Mouse (Mus musculus) liver, embryonic 14.5 days (tissue): ENCODE data around the gene Cd44. TPM values are rescaled to one million over a fixed set of nuclear protein-coding genes. Genes with fewer than 3 reads are reported as not detected.

Source experiments
- ATAC-seq: fragments of 200-750 bp; cut with Nextera tagmentation; 2 replicates; pipeline ENCODE4 v1.8.0; 2017; ENCODE audit warnings: moderate number of reproducible peaks, mild to moderate bottlenecking, moderate library complexity; ENCODE audit not compliant: insufficient read depth
- DNase-seq, 3 experiments: peaks; one replicate each; pipeline ENCODE4 v3.0.0-alpha.2; 2012 to 2013; ENCODE audit warnings: low read depth in 3 of 3, low spot score in 3 of 3
- H3K27ac ChIP-seq: fragments of 300-500 bp; sonication (generic); 2 replicates; pipeline ENCODE4 v1.5.1; 2014; ENCODE audit warnings: moderate library complexity, mild to moderate bottlenecking, control low read depth, inconsistent platforms
- H3K27me3 ChIP-seq: fragments of 300-500 bp; sonication (generic); 2 replicates; pipeline ENCODE4 v1.6.1; 2014; ENCODE audit warnings: mild to moderate bottlenecking, low read length, moderate library complexity; ENCODE audit not compliant: control insufficient read depth, insufficient read depth
- H3K36me3 ChIP-seq: fragments of 300-500 bp; sonication (generic); replicated peaks from 2 replicates; pipeline ENCODE4 v1.6.1; 2014; ENCODE audit warnings: low read depth; ENCODE audit not compliant: control insufficient read depth, insufficient read depth
- H3K4me1 ChIP-seq, 2 experiments: fragments of 200-500 bp in 1 of 2; fragments of 300-500 bp in 1 of 2; sonication (generic) in 1 of 2; replicated peaks; 2 replicates each; pipeline ENCODE4 v1.6.1; 2012 to 2014; ENCODE audit warnings: antibody characterized with exemption in 1 of 2, inconsistent platforms in 1 of 2, low read length in 1 of 2; ENCODE audit not compliant: control insufficient read depth in 2 of 2, insufficient read depth in 2 of 2
- H3K4me2 ChIP-seq: fragments of 300-500 bp; sonication (generic); 2 replicates; pipeline ENCODE4 v1.6.1; 2014; ENCODE audit warnings: low read depth, mild to moderate bottlenecking, control low read depth, moderate library complexity
- H3K4me3 ChIP-seq, 2 experiments: fragments of 200-500 bp in 1 of 2; fragments of 300-500 bp in 1 of 2; sonication (generic) in 1 of 2; 2 replicates each; pipeline ENCODE4 v1.5.1; 2012 to 2014; ENCODE audit warnings: low read depth in 2 of 2, low read length in 2 of 2, mild to moderate bottlenecking in 2 of 2, control low read depth in 1 of 2, inconsistent platforms in 1 of 2, moderate library complexity in 1 of 2; ENCODE audit not compliant: insufficient read depth in 1 of 2
- H3K9ac ChIP-seq: fragments of 300-500 bp; sonication (generic); replicated peaks from 2 replicates; pipeline ENCODE4 v1.6.1; 2014; ENCODE audit warnings: mild to moderate bottlenecking, control low read depth, moderate library complexity
- H3K9me3 ChIP-seq: fragments of 300-500 bp; sonication (generic); 2 replicates; pipeline ENCODE4 v1.6.1; 2016; ENCODE audit warnings: low read length, mixed read lengths; ENCODE audit not compliant: control insufficient read depth
- CTCF ChIP-seq: IDR thresholded peaks from 2 replicates; pipeline ENCODE4 v1.5.1; 2016; ENCODE audit warnings: antibody characterized with exemption, low read depth, control low read depth
- EP300 ChIP-seq: IDR thresholded peaks from 2 replicates; pipeline ENCODE4 v1.6.1; 2016; ENCODE audit warnings: antibody characterized with exemption, low read depth
- WGBS: fragments of 180-500 bp; shearing (Covaris S2); extraction: QIAGEN DNeasy Blood & Tissue Kit; methylation state at CpG from one replicate; pipeline ENCODE4 v1.1.7; 2014; ENCODE audit not compliant: insufficient replicate concordance; 5-methylcytosine and 5-hydroxymethylcytosine counted together
- polyA plus RNA-seq, 2 experiments: library from polyadenylated mRNA; depleted of rRNA in 1 of 2; stranded (reverse) in 1 of 2; unstranded in 1 of 2; fragments of >200 nt; fragmentation: Nextera tagmentation in 1 of 2; extraction: Ambion mirVana in 1 of 2; gene quantifications; 2 replicates each; pipeline versions ENCODE4 v1.2.1 to v1.2.3; 2012 to 2014

Cd44 gene
- polyA plus RNA-seq, 2 experiments, result 9.2 to 15.5 TPM

DNA sequence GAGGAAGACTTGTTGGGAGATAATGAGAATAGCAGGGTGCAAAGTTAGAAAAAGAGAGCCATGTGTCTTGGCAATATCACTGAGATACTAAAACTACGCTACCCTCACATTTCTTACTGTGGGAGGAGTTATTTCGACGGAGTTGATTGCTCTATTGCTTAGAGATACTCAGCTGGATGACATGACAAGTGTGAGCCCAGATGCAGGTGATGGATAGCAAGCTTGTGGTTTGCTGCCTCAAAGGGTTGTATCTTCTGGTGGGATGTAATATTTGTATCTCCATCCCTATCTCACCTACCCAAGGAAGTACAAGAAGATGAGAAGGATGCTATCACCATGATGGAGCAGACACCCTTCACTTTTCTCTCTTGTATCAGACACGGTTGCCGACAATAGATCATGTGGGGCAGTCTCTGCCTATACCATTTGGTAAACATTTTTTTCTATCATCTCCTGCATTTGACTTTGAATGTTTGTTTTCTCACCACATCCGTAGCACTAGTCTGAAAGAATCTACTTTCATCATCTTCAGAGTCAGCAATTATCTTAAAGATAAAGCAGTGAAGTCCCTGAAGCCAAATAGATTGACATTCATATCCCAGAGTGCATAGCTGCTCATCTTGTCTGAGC is 15.0 kb downstream of the Cd44 start:
- Histone ChIP-seq H3K4me3 (no peak overlapping the region), H3K36me3 (no peaks in the 10 kb centered on the region), H3K9ac (no peak overlapping the region), H3K27me3 (no peaks in the 10 kb centered on the region), H3K4me1 (peaks cover 0 to 13% of the 10 kb centered on the region in 2 experiments; a peak in 2 of 4 replicates), H3K4me2 (no peak overlapping the region), H3K9me3 (no peaks in the 10 kb centered on the region), H3K27ac (no peak overlapping the region)
- ATAC-seq (peak; percentile 58; the same call in 1 of the 2 replicates), DNase-seq (no peak)
- TF ChIP-seq CTCF (no peak), EP300 (peak; percentile 9; the same call in 1 of the 2 replicates)
- WGBS, result 37% methylated on average over 6 of the region's 6 CpGs

DNA sequence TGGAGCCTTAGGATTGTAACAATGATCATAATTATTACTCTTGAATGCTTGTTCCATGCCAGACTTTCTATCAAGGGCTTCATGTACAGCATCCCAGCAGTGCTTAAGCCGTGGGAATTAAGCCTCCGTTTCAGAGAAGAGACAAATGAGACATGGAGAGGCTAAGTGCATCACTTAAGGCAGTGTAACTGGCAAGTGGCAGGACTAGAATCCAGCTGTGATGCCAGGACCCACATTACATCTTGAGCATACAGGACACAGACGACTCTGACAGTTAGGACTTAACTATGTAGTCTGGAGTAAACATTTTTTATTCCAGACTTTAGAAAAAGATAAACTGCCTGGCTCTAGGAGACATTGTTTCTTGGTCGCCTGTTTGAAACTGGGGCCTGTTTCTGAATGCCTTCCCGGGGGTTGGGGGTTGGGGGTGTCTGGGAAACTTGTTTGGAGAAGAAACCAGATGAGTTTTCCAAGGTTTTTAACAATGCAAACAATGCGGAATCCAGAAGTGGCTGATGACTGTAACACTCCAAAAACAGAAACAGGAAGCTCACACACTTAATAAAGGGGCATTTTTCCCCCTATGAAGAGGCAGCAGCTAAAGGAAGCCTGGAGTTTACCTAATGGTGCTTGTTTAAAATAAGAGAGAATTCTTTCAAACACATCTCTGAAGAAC is 18.7 kb downstream of the Cd44 start:
- WGBS, result 52% methylated on average over 6 of the region's 6 CpGs
- H3K4me3 ChIP-seq, result no peak overlapping the region
- H3K27ac ChIP-seq, result no peak overlapping the region
- H3K9ac ChIP-seq, result no peak overlapping the region
- TF ChIP-seq EP300 (no peak), CTCF (no peak)
- H3K9me3 ChIP-seq, result no peaks in the 10 kb centered on the region
- H3K4me1 ChIP-seq, result peaks cover 0 to 17% of the 10 kb centered on the region in 2 experiments; a peak in 2 of 4 replicates
- no peaks in the 10 kb centered on the region for H3K36me3 ChIP-seq
- no peak overlapping the region for H3K4me2 ChIP-seq
- no peaks in the 10 kb centered on the region for H3K27me3 ChIP-seq
- ATAC-seq (no peak), DNase-seq (no peak)

DNA sequence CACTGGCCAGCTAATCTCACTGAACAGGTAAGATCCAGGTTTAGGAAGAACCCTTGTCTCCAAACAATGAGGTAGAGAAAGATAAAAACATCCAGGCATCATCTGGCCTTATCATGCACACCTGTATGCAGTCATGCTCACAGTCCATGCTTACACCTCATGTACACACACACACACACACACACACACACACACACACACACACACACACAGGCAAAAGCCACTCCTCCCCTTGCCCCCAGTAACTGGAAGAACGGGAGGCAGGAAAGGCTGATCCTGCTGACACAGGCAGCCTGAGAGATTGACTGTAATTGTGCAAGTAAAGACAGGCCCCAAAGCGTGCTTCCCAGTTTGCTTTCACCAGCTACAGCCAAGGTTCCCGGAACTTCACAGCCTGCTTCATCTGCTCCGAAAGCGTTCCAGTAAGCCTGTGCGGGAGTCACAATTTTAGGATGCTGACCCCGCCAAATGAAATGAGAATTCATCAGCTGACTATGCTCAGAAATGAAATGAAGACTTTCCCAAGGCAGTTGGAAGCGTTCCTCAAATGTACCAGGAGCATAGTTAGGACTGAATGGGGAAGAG is 19.4 kb downstream of the Cd44 start:
- Histone ChIP-seq H3K36me3 (no peaks in the 10 kb centered on the region), H3K9me3 (no peaks in the 10 kb centered on the region), H3K4me3 (no peak overlapping the region), H3K27me3 (no peaks in the 10 kb centered on the region), H3K4me2 (no peak overlapping the region), H3K27ac (no peak overlapping the region), H3K9ac (no peak overlapping the region), H3K4me1 (peaks cover 0 to 13% of the 10 kb centered on the region in 2 experiments; a peak in 2 of 4 replicates)
- no peak for ATAC-seq
- no peak for DNase-seq
- TF ChIP-seq CTCF (no peak), EP300 (no peak)
- 79% methylated on average over 8 of the region's 8 CpGs for WGBS

DNA sequence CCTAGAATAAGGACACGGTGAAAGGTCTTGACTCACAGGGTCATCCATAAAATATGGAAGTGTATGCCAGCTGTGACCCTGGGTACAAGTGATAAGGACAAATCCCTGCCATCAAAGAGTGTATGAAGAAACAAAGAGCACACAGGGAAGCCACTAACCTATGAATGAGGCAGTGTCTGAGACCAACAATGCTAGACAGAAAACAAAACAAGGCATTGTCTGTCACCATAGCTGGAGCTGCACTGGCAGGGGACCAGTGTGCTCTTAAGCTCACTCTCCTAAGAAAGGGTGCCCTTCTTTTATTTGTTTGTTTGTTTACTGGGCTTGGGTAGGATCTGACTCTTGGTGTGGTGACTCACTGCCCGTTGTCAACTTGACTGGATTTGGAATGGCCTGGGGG is 23.0 kb downstream of the Cd44 start:
- WGBS, result 51% methylated on average over 2 of the region's 2 CpGs
- DNase-seq, result no peak

DNA sequence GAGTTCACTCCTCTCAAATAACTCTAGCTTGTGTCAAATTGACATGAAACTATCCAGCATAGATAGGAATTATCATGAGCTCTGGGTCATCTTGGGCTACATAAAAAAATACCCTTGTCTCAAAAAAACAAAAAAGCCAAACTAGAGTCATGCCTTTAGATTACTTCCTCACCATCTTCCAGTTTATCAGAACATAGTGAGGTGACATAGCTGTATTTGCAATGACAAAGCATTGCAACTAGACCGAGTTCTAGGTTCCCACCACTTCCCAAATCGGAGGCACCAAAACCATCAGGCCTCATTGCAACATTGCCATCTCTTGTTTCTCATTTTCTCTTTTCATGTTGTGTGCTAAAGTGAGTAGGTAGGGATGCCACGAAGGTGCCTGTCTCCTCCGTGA is 24.0 kb downstream of the Cd44 start:
- Histone ChIP-seq H3K27ac (no peak overlapping the region), H3K4me1 (peaks cover 0 to 17% of the 10 kb centered on the region in 2 experiments; a peak in 3 of 4 replicates), H3K36me3 (no peaks in the 10 kb centered on the region), H3K9ac (no peak overlapping the region), H3K9me3 (no peaks in the 10 kb centered on the region), H3K4me3 (no peak overlapping the region), H3K4me2 (no peak overlapping the region), H3K27me3 (no peaks in the 10 kb centered on the region)
- ATAC-seq (no peak), DNase-seq (no peak)
- WGBS, result 56% methylated on average over 4 of the region's 4 CpGs
- TF ChIP-seq EP300 (no peak), CTCF (no peak)

More for the DNA sequence above, 23.0 kb downstream of the Cd44 start:
- H3K27me3 ChIP-seq, result no peaks in the 10 kb centered on the region
- no peak overlapping the region for H3K27ac ChIP-seq
- H3K36me3 ChIP-seq, result no peaks in the 10 kb centered on the region
- ATAC-seq, result no peak
- no peaks in the 10 kb centered on the region for H3K9me3 ChIP-seq
- no peak overlapping the region for H3K9ac ChIP-seq
- H3K4me1 ChIP-seq, result peaks cover 0 to 15% of the 10 kb centered on the region in 2 experiments; a peak in 3 of 4 replicates
- no peak overlapping the region for H3K4me3 ChIP-seq
- no peak for TF ChIP-seq CTCF
- no peak for TF ChIP-seq EP300
- H3K4me2 ChIP-seq, result no peak overlapping the region
